Mouse (Mus musculus) spleen, adult 2 months (tissue): ENCODE data around the gene Trex1.

Experiments used
- CTCF ChIP-seq: fragments of 200-500 bp; IDR thresholded peaks from 2 replicates; pipeline ENCODE4 v1.5.1; 2011; ENCODE audit warnings: mild to moderate bottlenecking, inconsistent platforms; ENCODE audit not compliant: insufficient read depth, insufficient read length, insufficient replicate concordance; ENCODE audit errors: extremely low read depth
- POLR2A ChIP-seq: fragments of 200-500 bp; IDR thresholded peaks from 2 replicates; pipeline ENCODE4 v1.6.1; 2011; ENCODE audit warnings: low read depth, low read length, inconsistent platforms

- TF ChIP-seq CTCF (no peak), POLR2A (no peak)
Observed at GRCm38 (mm10) chr9:109093786-109094552, 34.4 kb upstream of the Trex1 start.
